Mouse (Mus musculus) thymus, postnatal 0 days (tissue): Measurements from ENCODE around the gene Cenpu. TPM values are rescaled to one million over a fixed set of nuclear protein-coding genes. Genes with fewer than 3 reads are reported as not detected.

Source experiments
- polyA plus RNA-seq: library from polyadenylated mRNA; unstranded; fragments of >200 nt; fragmentation: Nextera tagmentation; extraction: Ambion mirVana; gene quantifications from 2 replicates; pipeline ENCODE4 v1.2.1, GENCODE M21; 2015

Cenpu gene
- polyA plus RNA-seq, 1 experiment from 2014 or later = 15.5 TPM

Other genes starting within 250 kb of the Cenpu start
- gene Acsl1, start 81.0 kb upstream of the Cenpu start, polyA plus RNA-seq = 6.6 and 8.4 TPM in 2 replicates
- 15.1 and 16.9 TPM in 2 replicates for gene Primpol, start 65.2 kb downstream of the Cenpu start, polyA plus RNA-seq
- gene Casp3, start 65.3 kb downstream of the Cenpu start, polyA plus RNA-seq = 82.5 and 93.9 TPM in 2 replicates
- 54.9 and 57.8 TPM in 2 replicates for gene Irf2, start 187.7 kb downstream of the Cenpu start, polyA plus RNA-seq